Mouse (Mus musculus): ENCODE results near the gene Il21.

GRCm38 (mm10) chr3:37231153-37231552 is 1.3 kb downstream of the Il21 start:
- TF ChIP-seq CTCF (IDR thresholded peaks at IDR 0.05; ENCODE audit: borderline replicate concordance, control insufficient read depth, extremely low read depth, insufficient read depth, low read length, poor library complexity) (no peak), POLR2A (IDR thresholded peaks at IDR 0.05; ENCODE audit: control insufficient read depth, extremely low read depth, insufficient read depth, low read length, poor library complexity) (no peak)

Measured in thymus, adult 2 months (tissue).